Mouse (Mus musculus): ENCODE data around the gene Gemin4. TPM values are rescaled to one million over a fixed set of nuclear protein-coding genes. Genes with fewer than 3 reads are reported as not detected.

Gene Gemin4
- polyA plus RNA-seq, 1 experiment from 2014 or later, result 43.8 TPM

DNA sequence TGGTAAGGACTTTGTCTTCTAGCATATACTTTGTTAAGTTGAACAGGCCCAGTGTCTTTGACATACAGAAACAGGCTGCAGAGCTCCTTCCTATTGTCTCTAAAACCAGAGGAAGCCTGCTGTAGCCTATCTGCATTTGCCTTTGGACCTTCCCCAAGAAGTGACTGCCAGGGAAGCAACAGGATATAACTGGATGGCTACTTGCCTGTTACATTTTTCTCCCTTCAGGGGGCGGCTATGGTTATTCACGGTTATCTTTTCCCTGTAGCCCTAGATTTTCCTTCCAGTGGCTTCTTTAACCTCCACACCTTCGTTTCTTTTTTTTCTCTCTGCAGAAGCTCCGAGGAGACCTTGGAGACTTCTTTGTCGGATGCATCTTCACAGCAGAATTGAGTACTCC is 10.7 kb downstream of the Gemin4 start:
- Histone ChIP-seq H3K36me3 (ENCODE audit: control insufficient read depth, insufficient read depth, low read length) (peaks cover 43% of the 10 kb centered on the region), H3K27me3 (ENCODE audit: control insufficient read depth, insufficient read depth, low read length) (no peaks in the 10 kb centered on the region), H3K4me3 (ENCODE audit: low read length) (no peak overlapping the region), H3K9ac (ENCODE audit: low read depth, low read length) (no peak overlapping the region), H3K9me3 (ENCODE audit: control insufficient read depth, low read length) (no peaks in the 10 kb centered on the region), H3K27ac (ENCODE audit: low read depth, low read length) (no peak overlapping the region), H3K4me1 (ENCODE audit: control insufficient read depth, insufficient read depth, low read length) (0 out of 2 replicates have a peak, but pooled peaks cover 9% of the 10 kb centered on the region), H3K4me2 (replicated peaks; ENCODE audit: low read depth, low read length) (no peak overlapping the region)
- ATAC-seq (ENCODE audit: low FRiP score, low TSS enrichment), result no peak
- 86% methylated on average over 5 of the region's 5 CpGs for WGBS

GRCm38 (mm10) chr11:76201761-76202674 is 15.4 kb downstream of the Gemin4 start:
- ATAC-seq (ENCODE audit: low FRiP score, low TSS enrichment), result peak; percentile 99
- Histone ChIP-seq H3K36me3 (ENCODE audit: control insufficient read depth, insufficient read depth, low read length) (peaks cover 16% of the 10 kb centered on the region; the same call in 1 of the 2 replicates), H3K4me1 (ENCODE audit: control insufficient read depth, insufficient read depth, low read length) (0 out of 2 replicates have a peak, but pooled peaks cover 9% of the 10 kb centered on the region), H3K4me2 (replicated peaks; ENCODE audit: low read depth, low read length) (peak overlapping the region; percentile 99), H3K27ac (ENCODE audit: low read depth, low read length) (no peak overlapping the region), H3K9me3 (ENCODE audit: control insufficient read depth, low read length) (no peaks in the 10 kb centered on the region), H3K27me3 (ENCODE audit: control insufficient read depth, insufficient read depth, low read length) (no peaks in the 10 kb centered on the region), H3K4me3 (ENCODE audit: low read length) (peak overlapping the region; percentile 87), H3K9ac (ENCODE audit: low read depth, low read length) (peak overlapping the region; percentile 91)
- under 1% methylated on average over 75 of the region's 90 CpGs for WGBS

- Histone ChIP-seq H3K9me3 (ENCODE audit: control insufficient read depth, low read length) (no peaks in the 10 kb centered on the region), H3K4me1 (ENCODE audit: control insufficient read depth, insufficient read depth, low read length) (no peaks in the 10 kb centered on the region), H3K4me2 (replicated peaks; ENCODE audit: low read depth, low read length) (no peak overlapping the region), H3K9ac (ENCODE audit: low read depth, low read length) (no peak overlapping the region), H3K4me3 (ENCODE audit: low read length) (no peak overlapping the region), H3K36me3 (ENCODE audit: control insufficient read depth, insufficient read depth, low read length) (no peaks in the 10 kb centered on the region), H3K27ac (ENCODE audit: low read depth, low read length) (no peak overlapping the region; the same call in 1 of the 2 replicates), H3K27me3 (ENCODE audit: control insufficient read depth, insufficient read depth, low read length) (no peaks in the 10 kb centered on the region)
- no peak for ATAC-seq (ENCODE audit: low FRiP score, low TSS enrichment)
- 44% methylated on average over 8 of the region's 8 CpGs for WGBS
Observed at GRCm38 (mm10) chr11:76196977-76197469, 20.4 kb downstream of the Gemin4 start.

DNA sequence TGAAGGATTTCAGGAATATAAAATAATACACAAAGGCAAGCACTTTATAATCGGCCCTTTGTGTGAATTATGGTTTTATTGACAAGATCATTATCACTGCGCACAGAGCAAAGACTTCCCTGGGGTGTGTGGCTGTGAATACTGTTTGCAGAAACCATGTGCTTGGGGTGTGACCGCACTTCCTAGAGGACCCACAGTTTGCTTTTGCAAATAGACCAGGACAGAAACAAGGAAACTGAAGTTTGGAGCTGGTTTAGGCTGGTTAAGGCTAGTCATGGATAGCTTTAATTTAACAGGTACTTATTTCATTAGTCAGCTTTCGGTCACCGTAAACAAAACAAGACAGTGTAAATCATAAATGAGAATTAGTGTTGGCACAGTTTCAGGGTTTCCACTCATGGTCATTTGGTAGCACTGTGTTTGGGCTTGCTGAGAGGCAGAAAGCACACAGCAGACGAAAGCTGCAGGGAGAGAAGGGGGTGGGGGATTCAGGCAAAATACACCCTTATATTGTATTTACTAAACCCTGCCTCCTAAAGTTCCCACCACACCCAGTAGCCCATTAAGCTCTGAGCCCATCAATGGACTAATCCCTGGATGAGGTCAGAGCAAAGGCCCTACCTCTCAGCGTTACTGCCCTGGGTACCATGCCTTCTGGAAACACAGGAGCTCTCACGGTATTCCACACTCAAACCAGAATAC is 21.0 kb downstream of the Gemin4 start:
- Histone ChIP-seq H3K4me3 (ENCODE audit: low read length) (no peak overlapping the region), H3K9ac (ENCODE audit: low read depth, low read length) (no peak overlapping the region), H3K27ac (ENCODE audit: low read depth, low read length) (no peak overlapping the region), H3K36me3 (ENCODE audit: control insufficient read depth, insufficient read depth, low read length) (no peaks in the 10 kb centered on the region), H3K9me3 (ENCODE audit: control insufficient read depth, low read length) (no peaks in the 10 kb centered on the region), H3K4me1 (ENCODE audit: control insufficient read depth, insufficient read depth, low read length) (no peaks in the 10 kb centered on the region), H3K27me3 (ENCODE audit: control insufficient read depth, insufficient read depth, low read length) (no peaks in the 10 kb centered on the region), H3K4me2 (replicated peaks; ENCODE audit: low read depth, low read length) (no peak overlapping the region)
- no peak for ATAC-seq (ENCODE audit: low FRiP score, low TSS enrichment)
- 62% methylated on average over 8 of the region's 8 CpGs for WGBS

- H3K36me3 ChIP-seq (ENCODE audit: control insufficient read depth, insufficient read depth, low read length), result no peaks in the 10 kb centered on the region
- no peak overlapping the region for H3K4me3 ChIP-seq (ENCODE audit: low read length)
- no peak overlapping the region for H3K9ac ChIP-seq (ENCODE audit: low read depth, low read length)
- H3K9me3 ChIP-seq (ENCODE audit: control insufficient read depth, low read length), result no peaks in the 10 kb centered on the region
- WGBS, result 88% methylated on average over 6 of the region's 6 CpGs
- no peak overlapping the region for H3K4me2 ChIP-seq (replicated peaks; ENCODE audit: low read depth, low read length)
- H3K27me3 ChIP-seq (ENCODE audit: control insufficient read depth, insufficient read depth, low read length), result no peaks in the 10 kb centered on the region
- ATAC-seq (ENCODE audit: low FRiP score, low TSS enrichment), result no peak
- no peak overlapping the region for H3K27ac ChIP-seq (ENCODE audit: low read depth, low read length)
- no peaks in the 10 kb centered on the region for H3K4me1 ChIP-seq (ENCODE audit: control insufficient read depth, insufficient read depth, low read length)
Observed at GRCm38 (mm10) chr11:76186908-76187307, 30.6 kb downstream of the Gemin4 start.

- 82% methylated on average over 4 of the region's 4 CpGs for WGBS
- ATAC-seq (ENCODE audit: low FRiP score, low TSS enrichment), result no peak
- peaks cover 4% of the 10 kb centered on the region; the same call in 1 of the 2 replicates for H3K4me1 ChIP-seq (ENCODE audit: control insufficient read depth, insufficient read depth, low read length)
- H3K27ac ChIP-seq (ENCODE audit: low read depth, low read length), result no peak overlapping the region
- H3K4me2 ChIP-seq (replicated peaks; ENCODE audit: low read depth, low read length), result no peak overlapping the region
- H3K4me3 ChIP-seq (ENCODE audit: low read length), result no peak overlapping the region
- H3K9me3 ChIP-seq (ENCODE audit: control insufficient read depth, low read length), result no peaks in the 10 kb centered on the region
- no peak overlapping the region for H3K9ac ChIP-seq (ENCODE audit: low read depth, low read length)
- no peaks in the 10 kb centered on the region for H3K27me3 ChIP-seq (ENCODE audit: control insufficient read depth, insufficient read depth, low read length)
- H3K36me3 ChIP-seq (ENCODE audit: control insufficient read depth, insufficient read depth, low read length), result no peaks in the 10 kb centered on the region
Observed at GRCm38 (mm10) chr11:76183745-76184144, 33.7 kb downstream of the Gemin4 start.

- WGBS, result 19% methylated on average over 7 of the region's 7 CpGs
- Histone ChIP-seq H3K4me1 (ENCODE audit: control insufficient read depth, insufficient read depth, low read length) (peaks cover 9% of the 10 kb centered on the region; the same call in 1 of the 2 replicates), H3K27ac (ENCODE audit: low read depth, low read length) (no peak overlapping the region), H3K9me3 (ENCODE audit: control insufficient read depth, low read length) (no peaks in the 10 kb centered on the region), H3K4me3 (ENCODE audit: low read length) (peak overlapping the region; percentile 88), H3K36me3 (ENCODE audit: control insufficient read depth, insufficient read depth, low read length) (peaks cover 4% of the 10 kb centered on the region; the same call in 1 of the 2 replicates), H3K9ac (ENCODE audit: low read depth, low read length) (peak overlapping the region; percentile 63; the same call in 1 of the 2 replicates), H3K27me3 (ENCODE audit: control insufficient read depth, insufficient read depth, low read length) (no peaks in the 10 kb centered on the region), H3K4me2 (replicated peaks; ENCODE audit: low read depth, low read length) (peak overlapping the region; percentile 93)
- ATAC-seq (ENCODE audit: low FRiP score, low TSS enrichment), result no peak
Observed at GRCm38 (mm10) chr11:76180146-76180540, 37.3 kb downstream of the Gemin4 start.

DNA sequence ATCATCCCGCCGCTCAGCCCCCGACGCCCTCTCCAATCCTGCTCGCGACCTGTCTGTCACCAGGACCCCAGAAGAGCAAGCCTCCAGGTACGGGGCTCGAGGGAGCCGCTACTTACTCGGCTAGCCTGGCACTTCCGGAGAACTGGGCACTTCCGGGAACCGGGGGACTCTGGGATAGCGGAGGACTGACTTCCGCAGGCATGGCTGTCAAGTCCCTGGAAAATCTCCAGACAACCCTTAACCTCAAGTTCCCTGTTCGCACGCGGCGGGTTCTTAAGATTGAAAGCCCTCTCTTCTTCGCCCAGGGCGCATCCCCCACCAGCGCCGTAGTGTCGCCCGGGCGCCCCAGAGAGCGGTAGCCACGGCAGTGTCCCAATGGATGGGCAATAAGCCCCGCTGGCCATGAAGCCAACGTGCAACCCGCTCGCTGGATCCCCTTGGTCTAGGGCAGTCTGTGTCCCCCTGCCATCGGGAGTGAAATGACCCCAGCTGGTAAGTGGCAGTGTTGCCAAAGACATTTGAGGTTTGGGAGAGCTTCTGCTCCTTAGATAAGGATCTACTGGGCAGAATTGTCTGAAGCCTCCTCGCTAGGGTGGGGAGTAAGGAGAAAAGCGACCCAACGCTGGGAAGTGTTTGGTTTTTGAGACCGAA is 37.8 kb downstream of the Gemin4 start, which contains the start of the genes Vps53 and Fam57a:
Gene Vps53 (minus strand): TSS at position 153 of the 651 bp plus-strand sequence.
Gene Fam57a (plus strand): TSS at position 177 of the 651 bp plus-strand sequence.
- Histone ChIP-seq H3K27me3 (ENCODE audit: control insufficient read depth, insufficient read depth, low read length) (no peaks in the 10 kb centered on the region), H3K36me3 (ENCODE audit: control insufficient read depth, insufficient read depth, low read length) (peaks cover 4% of the 10 kb centered on the region; the same call in 1 of the 2 replicates), H3K4me3 (ENCODE audit: low read length) (peak within 1 kb of the TSS; percentile 88), H3K9ac (ENCODE audit: low read depth, low read length) (peak within 1 kb of the TSS; percentile 63), H3K9me3 (ENCODE audit: control insufficient read depth, low read length) (no peaks in the 10 kb centered on the region), H3K4me2 (replicated peaks; ENCODE audit: low read depth, low read length) (peak within 1 kb of the TSS; percentile 93), H3K27ac (ENCODE audit: low read depth, low read length) (0 out of 2 replicates have a peak within 1 kb of the TSS, but pooled peaks have one; percentile 18), H3K4me1 (ENCODE audit: control insufficient read depth, insufficient read depth, low read length) (peaks cover 9% of the 10 kb centered on the region; the same call in 1 of the 2 replicates)
- ATAC-seq (ENCODE audit: low FRiP score, low TSS enrichment), result peak; percentile 91
- WGBS, result under 1% methylated on average over 37 of the region's 37 CpGs
